Mouse (Mus musculus) B cell, adult 67 days (primary cell): ENCODE measurements around the gene Hrh2. TPM values are rescaled to one million over a fixed set of nuclear protein-coding genes. Genes with fewer than 3 reads are reported as not detected.

ENCODE experiments used
- total RNA-seq, 2 experiments: library from RNA; stranded (reverse); gene quantifications; 4 replicates each; pipeline ENCODE4 v1.2.4; 2023

Gene Hrh2
- 10 to 100 TPM in 1 of 2 experiments, 1 to 10 TPM in 1; 8.2 to 11.1 TPM for total RNA-seq

GRCm38 (mm10) chr13:54192021-54192481 lies at the start of gene Hrh2:
Gene Hrh2 (plus strand): TSS chr13:54192129.

Other genes with a start within 250 kb of the Hrh2 start
- gene Drd1, start 136.4 kb upstream of the Hrh2 start, total RNA-seq = 1 to 10 TPM in 1 of 2 experiments, under 1 TPM in 1; 0.21 to 1.2 TPM
- 10 to 100 TPM; 28.5 to 32.8 TPM for gene Sfxn1, start 120.3 kb upstream of the Hrh2 start, total RNA-seq
- gene Cplx2, start 179.2 kb downstream of the Hrh2 start, total RNA-seq = 1 to 10 TPM; 5.2 to 5.7 TPM